Mouse (Mus musculus): ENCODE measurements at regions not wholly inside any gene's neighbourhood (a gene's known extent, or its start where the extent isn't known, plus 50 kb on each side); places are given as distances from the start of the nearest gene placed in this dataset.
A peak's percentile ranks its signal among the peaks of the same experiment; 100 is the strongest.

DNA sequence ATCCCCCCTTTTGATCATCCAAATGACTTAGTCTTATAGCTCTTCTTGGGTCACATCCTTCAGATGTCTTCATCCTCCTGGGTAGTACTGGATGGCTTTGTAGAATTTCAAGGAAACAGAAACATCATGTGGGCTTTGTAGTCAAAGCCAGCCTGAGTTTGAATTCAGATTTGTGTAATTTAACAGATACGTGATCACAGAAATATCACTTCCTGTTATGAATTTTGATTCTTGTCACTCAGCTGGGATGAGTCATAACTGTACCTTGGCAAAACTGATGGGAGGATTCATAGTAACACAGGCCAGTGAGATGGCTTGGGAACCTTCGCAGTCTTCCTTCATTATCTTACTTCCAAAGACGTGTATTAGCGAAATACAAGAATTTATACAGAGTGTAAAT lies 222.2 kb upstream of the 4930412O13Rik start:
- H3K9me3 ChIP-seq (ENCODE audit: control insufficient read depth, insufficient read depth, low read depth, low read length): no peaks in the 10 kb centered on the region
- no peak for DNase-seq (ENCODE audit: low read depth, low spot score)
- in situ Hi-C loops (cut with MboI; ENCODE audit: low sequenced_read_pairs in 2 of 2, unreplicated experiment in 2 of 2): no loop called here
- no peaks in the 10 kb centered on the region for H3K36me3 ChIP-seq (ENCODE audit: control insufficient read depth, insufficient read depth, low read length, poor library complexity, severe bottlenecking)
- H3K4me3 ChIP-seq (ENCODE audit: insufficient read depth in 1 of 2, low read depth in 1 of 2, low read length in 2 of 2, poor library complexity in 1 of 2, severe bottlenecking in 1 of 2): no peak overlapping the region
- H3K4me1 ChIP-seq (ENCODE audit: control insufficient read depth in 2 of 2, insufficient read depth in 2 of 2, low read length in 2 of 2, poor library complexity in 1 of 2): no peaks in the 10 kb centered on the region
- H3K27ac ChIP-seq (ENCODE audit: insufficient read depth, low read depth, low read length, poor library complexity, severe bottlenecking): no peak overlapping the region
- H3K9ac ChIP-seq (ENCODE audit: insufficient read depth, low read depth, low read length, poor library complexity, severe bottlenecking): no peak overlapping the region
- no peak for TF ChIP-seq CHD2 (IDR thresholded peaks at IDR 0.05; ENCODE audit: low read depth, low read length)
- TF ChIP-seq MAFK (IDR thresholded peaks at IDR 0.05; ENCODE audit: insufficient read depth, low read depth, low read length): no peak

DNA sequence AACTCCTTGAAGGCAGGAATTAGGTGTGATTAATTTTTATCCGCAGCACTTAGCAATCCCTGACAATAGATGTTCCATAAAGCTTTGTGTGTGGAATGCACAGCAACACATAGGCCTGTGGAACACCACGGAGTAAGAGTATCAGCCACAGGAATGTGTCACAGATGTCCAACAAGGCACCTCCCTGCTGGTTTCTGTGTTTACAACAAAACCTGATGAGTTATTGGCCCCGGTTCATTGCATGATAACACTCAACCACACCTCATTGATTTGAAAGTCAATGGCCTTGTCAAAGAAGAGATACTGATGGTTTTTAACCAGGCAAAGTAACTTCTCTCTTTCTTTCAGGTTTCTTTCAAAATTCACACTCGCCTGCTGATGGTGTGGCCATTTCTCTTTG lies 211.4 kb upstream of the 4930412O13Rik start:
- peak; percentile 2 for DNase-seq (ENCODE audit: low read depth, low spot score)
- in situ Hi-C loops (cut with MboI; ENCODE audit: low sequenced_read_pairs in 2 of 2, unreplicated experiment in 2 of 2): no loop called here
- Histone ChIP-seq H3K27ac (ENCODE audit: insufficient read depth, low read depth, low read length, poor library complexity, severe bottlenecking) (no peak overlapping the region), H3K36me3 (ENCODE audit: control insufficient read depth, insufficient read depth, low read length, poor library complexity, severe bottlenecking) (no peaks in the 10 kb centered on the region), H3K9me3 (ENCODE audit: control insufficient read depth, insufficient read depth, low read depth, low read length) (no peaks in the 10 kb centered on the region; the same call in 1 of the 2 replicates), H3K4me3 (ENCODE audit: insufficient read depth in 1 of 2, low read depth in 1 of 2, low read length in 2 of 2, poor library complexity in 1 of 2, severe bottlenecking in 1 of 2) (no peak overlapping the region), H3K4me1 (ENCODE audit: control insufficient read depth in 2 of 2, insufficient read depth in 2 of 2, low read length in 2 of 2, poor library complexity in 1 of 2) (no peaks in the 10 kb centered on the region), H3K9ac (ENCODE audit: insufficient read depth, low read depth, low read length, poor library complexity, severe bottlenecking) (no peak overlapping the region)
- TF ChIP-seq HCFC1 (IDR thresholded peaks at IDR 0.05; ENCODE audit: borderline replicate concordance, insufficient read depth, low read length) (no peak), MAFK (IDR thresholded peaks at IDR 0.05; ENCODE audit: insufficient read depth, low read depth, low read length) (no peak), ZC3H11A (IDR thresholded peaks at IDR 0.05; ENCODE audit: borderline replicate concordance, low read depth, low read length) (no peak), ZNF384 (IDR thresholded peaks at IDR 0.05; ENCODE audit: low read depth, low read length) (no peak), CHD2 (IDR thresholded peaks at IDR 0.05; ENCODE audit: low read depth, low read length) (no peak)

DNA sequence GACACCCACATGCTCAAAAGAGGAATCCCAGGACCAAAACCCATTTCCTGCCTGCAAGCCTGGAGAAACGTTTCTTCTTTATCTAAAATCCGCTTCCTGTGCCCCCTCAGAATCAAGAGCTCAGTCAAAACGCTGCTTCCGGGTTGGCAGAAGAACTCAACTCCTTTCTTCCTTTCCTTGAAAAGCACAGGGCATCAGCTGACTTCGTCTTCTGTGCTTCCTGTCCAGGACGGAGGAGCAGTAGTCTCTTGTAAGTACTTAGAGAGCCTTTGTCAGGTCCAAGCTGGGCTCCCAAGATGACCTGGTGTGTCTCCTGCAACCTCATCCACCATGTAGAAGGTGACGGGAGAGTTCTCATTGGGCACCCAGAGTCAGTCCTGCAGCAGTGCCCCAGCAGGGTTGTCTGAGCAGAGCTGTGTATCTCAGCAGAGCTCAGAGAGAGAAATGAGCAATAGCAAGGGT lies 199.3 kb upstream of the 4930412O13Rik start:
- no peak overlapping the region for H3K4me3 ChIP-seq (ENCODE audit: insufficient read depth in 1 of 2, low read depth in 1 of 2, low read length in 2 of 2, poor library complexity in 1 of 2, severe bottlenecking in 1 of 2)
- DNase-seq (ENCODE audit: low read depth, low spot score): no peak
- TF ChIP-seq MAFK (IDR thresholded peaks at IDR 0.05; ENCODE audit: insufficient read depth, low read depth, low read length): no peak
- TF ChIP-seq ZC3H11A (IDR thresholded peaks at IDR 0.05; ENCODE audit: borderline replicate concordance, low read depth, low read length): no peak
- no peak for TF ChIP-seq HCFC1 (IDR thresholded peaks at IDR 0.05; ENCODE audit: borderline replicate concordance, insufficient read depth, low read length)
- TF ChIP-seq CHD2 (IDR thresholded peaks at IDR 0.05; ENCODE audit: low read depth, low read length): no peak
- TF ChIP-seq ZNF384 (IDR thresholded peaks at IDR 0.05; ENCODE audit: low read depth, low read length): no peak
- H3K9ac ChIP-seq (ENCODE audit: insufficient read depth, low read depth, low read length, poor library complexity, severe bottlenecking): no peak overlapping the region
- no peaks in the 10 kb centered on the region for H3K9me3 ChIP-seq (ENCODE audit: control insufficient read depth, insufficient read depth, low read depth, low read length)
- H3K4me1 ChIP-seq (ENCODE audit: control insufficient read depth in 2 of 2, insufficient read depth in 2 of 2, low read length in 2 of 2, poor library complexity in 1 of 2): no peaks in the 10 kb centered on the region
- H3K36me3 ChIP-seq (ENCODE audit: control insufficient read depth, insufficient read depth, low read length, poor library complexity, severe bottlenecking): no peaks in the 10 kb centered on the region
- H3K27ac ChIP-seq (ENCODE audit: insufficient read depth, low read depth, low read length, poor library complexity, severe bottlenecking): no peak overlapping the region
- in situ Hi-C loops (cut with MboI; ENCODE audit: low sequenced_read_pairs in 2 of 2, unreplicated experiment in 2 of 2): no loop called here

GRCm38 (mm10) chr2:9683673-9684210 lies 197.3 kb upstream of the 4930412O13Rik start:
- no peak for TF ChIP-seq ZC3H11A (IDR thresholded peaks at IDR 0.05; ENCODE audit: borderline replicate concordance, low read depth, low read length)
- no peak for TF ChIP-seq HCFC1 (IDR thresholded peaks at IDR 0.05; ENCODE audit: borderline replicate concordance, insufficient read depth, low read length)
- TF ChIP-seq CHD2 (IDR thresholded peaks at IDR 0.05; ENCODE audit: low read depth, low read length): no peak
- TF ChIP-seq ZNF384 (IDR thresholded peaks at IDR 0.05; ENCODE audit: low read depth, low read length): no peak
- no peak for TF ChIP-seq MAFK (IDR thresholded peaks at IDR 0.05; ENCODE audit: insufficient read depth, low read depth, low read length)
- no peak for DNase-seq (ENCODE audit: low read depth, low spot score)
- Histone ChIP-seq H3K9me3 (ENCODE audit: control insufficient read depth, insufficient read depth, low read depth, low read length) (no peaks in the 10 kb centered on the region), H3K4me1 (ENCODE audit: control insufficient read depth in 2 of 2, insufficient read depth in 2 of 2, low read length in 2 of 2, poor library complexity in 1 of 2) (no peaks in the 10 kb centered on the region), H3K9ac (ENCODE audit: insufficient read depth, low read depth, low read length, poor library complexity, severe bottlenecking) (no peak overlapping the region), H3K4me3 (ENCODE audit: insufficient read depth in 1 of 2, low read depth in 1 of 2, low read length in 2 of 2, poor library complexity in 1 of 2, severe bottlenecking in 1 of 2) (no peak overlapping the region), H3K36me3 (ENCODE audit: control insufficient read depth, insufficient read depth, low read length, poor library complexity, severe bottlenecking) (no peaks in the 10 kb centered on the region), H3K27ac (ENCODE audit: insufficient read depth, low read depth, low read length, poor library complexity, severe bottlenecking) (no peak overlapping the region)
- in situ Hi-C loops (cut with MboI; ENCODE audit: low sequenced_read_pairs in 2 of 2, unreplicated experiment in 2 of 2): no loop called here

DNA sequence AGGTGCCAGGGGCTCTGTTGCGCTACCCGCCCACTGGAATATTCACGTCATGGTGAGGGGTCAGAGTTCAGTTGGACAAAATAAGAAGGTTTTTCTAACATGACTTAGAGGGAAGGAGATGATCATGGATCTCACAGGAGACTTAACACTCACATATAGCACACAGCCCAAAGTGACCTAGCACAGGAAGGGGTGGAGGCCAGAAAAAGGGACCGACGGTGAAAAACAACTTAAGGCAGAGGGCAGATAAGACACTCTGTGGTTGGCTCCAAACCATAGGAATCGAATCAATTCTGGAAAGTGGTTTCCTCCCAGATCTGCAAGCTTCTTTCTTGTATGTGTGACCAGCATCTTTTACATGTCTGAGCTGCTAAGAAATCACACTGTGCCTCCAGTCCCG lies 192.9 kb upstream of the 4930412O13Rik start:
- TF ChIP-seq ZNF384 (IDR thresholded peaks at IDR 0.05; ENCODE audit: low read depth, low read length) (no peak), MAFK (IDR thresholded peaks at IDR 0.05; ENCODE audit: insufficient read depth, low read depth, low read length) (no peak), CHD2 (IDR thresholded peaks at IDR 0.05; ENCODE audit: low read depth, low read length) (no peak), ZC3H11A (IDR thresholded peaks at IDR 0.05; ENCODE audit: borderline replicate concordance, low read depth, low read length) (no peak), HCFC1 (IDR thresholded peaks at IDR 0.05; ENCODE audit: borderline replicate concordance, insufficient read depth, low read length) (no peak)
- in situ Hi-C loops (cut with MboI; ENCODE audit: low sequenced_read_pairs in 2 of 2, unreplicated experiment in 2 of 2): no loop called here

More for the DNA sequence above, 192.9 kb upstream of the 4930412O13Rik start:
- no peak overlapping the region for H3K4me3 ChIP-seq (ENCODE audit: insufficient read depth in 1 of 2, low read depth in 1 of 2, low read length in 2 of 2, poor library complexity in 1 of 2, severe bottlenecking in 1 of 2)
- H3K4me1 ChIP-seq (ENCODE audit: control insufficient read depth in 2 of 2, insufficient read depth in 2 of 2, low read length in 2 of 2, poor library complexity in 1 of 2): no peaks in the 10 kb centered on the region
- H3K9ac ChIP-seq (ENCODE audit: insufficient read depth, low read depth, low read length, poor library complexity, severe bottlenecking): no peak overlapping the region
- no peaks in the 10 kb centered on the region for H3K9me3 ChIP-seq (ENCODE audit: control insufficient read depth, insufficient read depth, low read depth, low read length)
- no peak overlapping the region for H3K27ac ChIP-seq (ENCODE audit: insufficient read depth, low read depth, low read length, poor library complexity, severe bottlenecking)
- no peaks in the 10 kb centered on the region for H3K36me3 ChIP-seq (ENCODE audit: control insufficient read depth, insufficient read depth, low read length, poor library complexity, severe bottlenecking)
- no peak for DNase-seq (ENCODE audit: low read depth, low spot score)
